Mouse (Mus musculus) heart, embryonic 11.5 days (tissue): ENCODE data around the gene Olfr1291-ps1. TPM values are rescaled to one million over a fixed set of nuclear protein-coding genes. Genes with fewer than 3 reads are reported as not detected.

ENCODE experiments used
- polyA plus RNA-seq: library from polyadenylated mRNA; unstranded; fragments of >200 nt; fragmentation: Nextera tagmentation; extraction: Ambion mirVana; gene quantifications from 2 replicates; pipeline ENCODE4 v1.2.1, GENCODE M21; 2014

Gene Olfr1291-ps1
- polyA plus RNA-seq, 1 experiment from 2014 or later: 0.04 TPM

Other genes with a start within 250 kb of the Olfr1291-ps1 start
- gene Olfr1276, start 242.7 kb upstream of the Olfr1291-ps1 start, polyA plus RNA-seq: not detected in 2 replicates
- not detected in 2 replicates for gene Olfr1277, start 223.1 kb upstream of the Olfr1291-ps1 start, polyA plus RNA-seq
- gene Olfr1278, start 207.0 kb upstream of the Olfr1291-ps1 start, polyA plus RNA-seq: not detected in 2 replicates
- not detected in 2 replicates for gene Olfr1279, start 196.5 kb upstream of the Olfr1291-ps1 start, polyA plus RNA-seq
- not detected in 2 replicates for gene Olfr1280, start 183.2 kb upstream of the Olfr1291-ps1 start, polyA plus RNA-seq
- gene Olfr1281, start 170.7 kb upstream of the Olfr1291-ps1 start, polyA plus RNA-seq: not detected in 2 replicates
- gene Olfr1282, start 161.1 kb upstream of the Olfr1291-ps1 start, polyA plus RNA-seq: not detected in 2 replicates
- not detected in 2 replicates for gene Olfr1283, start 130.4 kb upstream of the Olfr1291-ps1 start, polyA plus RNA-seq
- not detected in 2 replicates for gene Olfr1284, start 121.7 kb upstream of the Olfr1291-ps1 start, polyA plus RNA-seq
- gene Olfr1286, start 74.1 kb upstream of the Olfr1291-ps1 start, polyA plus RNA-seq: not detected in 2 replicates
- gene Olfr1287, start 48.0 kb upstream of the Olfr1291-ps1 start, polyA plus RNA-seq: not detected in 2 replicates
- not detected in 2 replicates for gene Olfr1288, start 23.1 kb upstream of the Olfr1291-ps1 start, polyA plus RNA-seq
- gene Olfr1289, start 16.4 kb upstream of the Olfr1291-ps1 start, polyA plus RNA-seq: not detected in 2 replicates
- gene Olfr1290, start 3.4 kb upstream of the Olfr1291-ps1 start, polyA plus RNA-seq: 0.28 TPM in 1 of 2 replicates, not detected in the other
- gene Olfr1293-ps, start 28.0 kb downstream of the Olfr1291-ps1 start, polyA plus RNA-seq: not detected in 2 replicates
- gene Olfr1294, start 43.1 kb downstream of the Olfr1291-ps1 start, polyA plus RNA-seq: not detected in 2 replicates
- gene Olfr1295, start 72.5 kb downstream of the Olfr1291-ps1 start, polyA plus RNA-seq: not detected in 2 replicates
- gene Olfr1297, start 129.3 kb downstream of the Olfr1291-ps1 start, polyA plus RNA-seq: not detected in 2 replicates
- gene Olfr1298, start 152.0 kb downstream of the Olfr1291-ps1 start, polyA plus RNA-seq: not detected in 2 replicates
- gene Olfr1299, start 164.2 kb downstream of the Olfr1291-ps1 start, polyA plus RNA-seq: not detected in 2 replicates